Mouse (Mus musculus) bone marrow macrophage, adult 2 months (primary cell): ENCODE measurements around the gene Zfp618.

Experiments
- CTCF ChIP-seq: IDR thresholded peaks from 2 replicates; pipeline ENCODE4 v1.5.1; 2012; ENCODE audit warnings: low read depth, mild to moderate bottlenecking, low read length, moderate library complexity
- POLR2A ChIP-seq: IDR thresholded peaks from 2 replicates; pipeline ENCODE4 v1.6.1; 2012; ENCODE audit warnings: mild to moderate bottlenecking, low read depth, low read length, borderline replicate concordance

DNA sequence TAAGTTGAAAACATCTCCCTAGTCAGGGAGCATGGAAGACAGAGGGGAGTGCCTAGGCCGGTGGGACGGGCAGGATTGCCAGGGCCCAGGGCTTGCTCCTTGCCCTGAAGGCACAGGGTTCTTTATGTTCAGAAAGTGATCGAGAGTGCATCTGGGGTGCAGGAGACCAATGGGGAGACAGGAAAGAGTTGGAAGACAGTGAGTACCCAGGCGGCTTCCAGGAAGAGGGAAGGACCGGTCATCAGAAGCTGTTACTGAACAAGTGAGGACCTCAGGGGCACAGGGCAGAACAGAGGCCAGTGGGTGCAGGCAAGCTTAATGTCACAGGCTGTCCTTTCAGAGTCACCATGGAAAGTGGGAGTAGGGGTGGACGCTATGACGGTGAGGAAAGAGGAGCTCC, 192.8 kb downstream of the Zfp618 start:
- TF ChIP-seq POLR2A (no peak), CTCF (no peak)
